Mouse (Mus musculus): ENCODE measurements at regions not wholly inside any gene's neighbourhood (a gene's known extent, or its start where the extent isn't known, plus 50 kb on each side); places are given as distances from the start of the nearest gene placed in this dataset.

GRCm38 (mm10) chr11:64599178-64599577 lies 162.7 kb upstream of the F930015N05Rik start:
- no peaks in the 10 kb centered on the region for H3K9me3 ChIP-seq (ENCODE audit: control insufficient read depth, low read length)
- H3K9ac ChIP-seq (ENCODE audit: low read depth, low read length) = no peak overlapping the region
- WGBS = 57% methylated on average over 3 of the region's 3 CpGs
- H3K27ac ChIP-seq (ENCODE audit: low read length) = no peak overlapping the region
- peaks cover 8% of the 10 kb centered on the region for H3K4me1 ChIP-seq (ENCODE audit: control insufficient read depth, insufficient read depth, low read length)
- H3K27me3 ChIP-seq (replicated peaks; ENCODE audit: control insufficient read depth, insufficient read depth, low read length) = no peaks in the 10 kb centered on the region
- H3K4me2 ChIP-seq (ENCODE audit: low read depth, low read length) = no peak overlapping the region
- H3K4me3 ChIP-seq (ENCODE audit: low read length) = no peak overlapping the region
- H3K36me3 ChIP-seq (ENCODE audit: control insufficient read depth, insufficient read depth, low read length) = no peaks in the 10 kb centered on the region
- ATAC-seq = no peak

- no peaks in the 10 kb centered on the region for H3K36me3 ChIP-seq (ENCODE audit: control insufficient read depth, insufficient read depth, low read length)
- peak; percentile 89 for ATAC-seq
- H3K27ac ChIP-seq (ENCODE audit: low read length) = peak overlapping the region; percentile 11; the same call in 1 of the 2 replicates
- H3K9me3 ChIP-seq (ENCODE audit: control insufficient read depth, low read length) = no peaks in the 10 kb centered on the region
- no peaks in the 10 kb centered on the region for H3K27me3 ChIP-seq (replicated peaks; ENCODE audit: control insufficient read depth, insufficient read depth, low read length)
- H3K4me2 ChIP-seq (ENCODE audit: low read depth, low read length) = no peak overlapping the region
- WGBS = 32% methylated on average over 10 of the region's 10 CpGs
- H3K4me3 ChIP-seq (ENCODE audit: low read length) = no peak overlapping the region
- no peak overlapping the region for H3K9ac ChIP-seq (ENCODE audit: low read depth, low read length)
- H3K4me1 ChIP-seq (ENCODE audit: control insufficient read depth, insufficient read depth, low read length) = peaks cover 8% of the 10 kb centered on the region
Measured at GRCm38 (mm10) chr11:64600201-64601102, 164.0 kb upstream of the F930015N05Rik start.

- WGBS = 83% methylated on average over 2 of the region's 2 CpGs
- H3K36me3 ChIP-seq (ENCODE audit: control insufficient read depth, insufficient read depth, low read length) = no peaks in the 10 kb centered on the region
- H3K9me3 ChIP-seq (ENCODE audit: control insufficient read depth, low read length) = no peaks in the 10 kb centered on the region
- no peak overlapping the region for H3K9ac ChIP-seq (ENCODE audit: low read depth, low read length)
- no peak overlapping the region for H3K4me3 ChIP-seq (ENCODE audit: low read length)
- H3K4me2 ChIP-seq (ENCODE audit: low read depth, low read length) = no peak overlapping the region
- H3K4me1 ChIP-seq (ENCODE audit: control insufficient read depth, insufficient read depth, low read length) = no peaks in the 10 kb centered on the region
- H3K27me3 ChIP-seq (replicated peaks; ENCODE audit: control insufficient read depth, insufficient read depth, low read length) = no peaks in the 10 kb centered on the region
- no peak overlapping the region for H3K27ac ChIP-seq (ENCODE audit: low read length)
- ATAC-seq = no peak
Measured at GRCm38 (mm10) chr11:64609043-64609442, 172.6 kb upstream of the F930015N05Rik start.

GRCm38 (mm10) chr11:64610724-64611123 lies 174.3 kb upstream of the F930015N05Rik start:
- no peak overlapping the region for H3K4me3 ChIP-seq (ENCODE audit: low read length)

GRCm38 (mm10) chr11:64615140-64615539 lies 178.7 kb upstream of the F930015N05Rik start:
- no peak overlapping the region for H3K4me2 ChIP-seq (ENCODE audit: low read depth, low read length)
- H3K36me3 ChIP-seq (ENCODE audit: control insufficient read depth, insufficient read depth, low read length) = no peaks in the 10 kb centered on the region
- H3K27ac ChIP-seq (ENCODE audit: low read length) = no peak overlapping the region
- H3K9me3 ChIP-seq (ENCODE audit: control insufficient read depth, low read length) = no peaks in the 10 kb centered on the region
- no peak overlapping the region for H3K9ac ChIP-seq (ENCODE audit: low read depth, low read length)
- 54% methylated on average over 1 of the region's 1 CpGs for WGBS
- no peaks in the 10 kb centered on the region for H3K27me3 ChIP-seq (replicated peaks; ENCODE audit: control insufficient read depth, insufficient read depth, low read length)
- ATAC-seq = no peak
- H3K4me3 ChIP-seq (ENCODE audit: low read length) = no peak overlapping the region
- H3K4me1 ChIP-seq (ENCODE audit: control insufficient read depth, insufficient read depth, low read length) = peaks cover 7% of the 10 kb centered on the region

More at GRCm38 (mm10) chr11:64610724-64611123, 174.3 kb upstream of the F930015N05Rik start:
- Histone ChIP-seq H3K4me1 (ENCODE audit: control insufficient read depth, insufficient read depth, low read length) (no peaks in the 10 kb centered on the region), H3K27me3 (replicated peaks; ENCODE audit: control insufficient read depth, insufficient read depth, low read length) (no peaks in the 10 kb centered on the region), H3K4me2 (ENCODE audit: low read depth, low read length) (no peak overlapping the region), H3K9me3 (ENCODE audit: control insufficient read depth, low read length) (no peaks in the 10 kb centered on the region), H3K36me3 (ENCODE audit: control insufficient read depth, insufficient read depth, low read length) (no peaks in the 10 kb centered on the region), H3K27ac (ENCODE audit: low read length) (no peak overlapping the region), H3K9ac (ENCODE audit: low read depth, low read length) (no peak overlapping the region)
- WGBS = 88% methylated on average over 3 of the region's 3 CpGs
- ATAC-seq = no peak

GRCm38 (mm10) chr11:64618631-64619385 lies 182.4 kb upstream of the F930015N05Rik start:
- no peak overlapping the region for H3K9ac ChIP-seq (ENCODE audit: low read depth, low read length)
- peaks cover 7% of the 10 kb centered on the region for H3K4me1 ChIP-seq (ENCODE audit: control insufficient read depth, insufficient read depth, low read length)
- WGBS = 41% methylated on average over 5 of the region's 5 CpGs
- no peak overlapping the region; the same call in 1 of the 2 replicates for H3K27ac ChIP-seq (ENCODE audit: low read length)
- H3K4me2 ChIP-seq (ENCODE audit: low read depth, low read length) = no peak overlapping the region
- no peaks in the 10 kb centered on the region for H3K36me3 ChIP-seq (ENCODE audit: control insufficient read depth, insufficient read depth, low read length)
- no peak for ATAC-seq
- H3K4me3 ChIP-seq (ENCODE audit: low read length) = no peak overlapping the region
- H3K27me3 ChIP-seq (replicated peaks; ENCODE audit: control insufficient read depth, insufficient read depth, low read length) = no peaks in the 10 kb centered on the region
- no peaks in the 10 kb centered on the region for H3K9me3 ChIP-seq (ENCODE audit: control insufficient read depth, low read length)

- 82% methylated on average over 7 of the region's 7 CpGs for WGBS
- Histone ChIP-seq H3K36me3 (ENCODE audit: control insufficient read depth, insufficient read depth, low read length) (no peaks in the 10 kb centered on the region), H3K4me3 (ENCODE audit: low read length) (no peak overlapping the region), H3K9me3 (ENCODE audit: control insufficient read depth, low read length) (no peaks in the 10 kb centered on the region), H3K27me3 (replicated peaks; ENCODE audit: control insufficient read depth, insufficient read depth, low read length) (no peaks in the 10 kb centered on the region), H3K4me1 (ENCODE audit: control insufficient read depth, insufficient read depth, low read length) (no peaks in the 10 kb centered on the region), H3K9ac (ENCODE audit: low read depth, low read length) (no peak overlapping the region), H3K4me2 (ENCODE audit: low read depth, low read length) (no peak overlapping the region), H3K27ac (ENCODE audit: low read length) (no peak overlapping the region)
- ATAC-seq = no peak
Measured at GRCm38 (mm10) chr11:64627180-64627579, 190.7 kb upstream of the F930015N05Rik start.

- H3K36me3 ChIP-seq (ENCODE audit: control insufficient read depth, insufficient read depth, low read length) = no peaks in the 10 kb centered on the region
- no peak overlapping the region for H3K4me2 ChIP-seq (ENCODE audit: low read depth, low read length)
- no peak overlapping the region for H3K9ac ChIP-seq (ENCODE audit: low read depth, low read length)
- 79% methylated on average over 4 of the region's 4 CpGs for WGBS
- no peaks in the 10 kb centered on the region for H3K4me1 ChIP-seq (ENCODE audit: control insufficient read depth, insufficient read depth, low read length)
- H3K27me3 ChIP-seq (replicated peaks; ENCODE audit: control insufficient read depth, insufficient read depth, low read length) = no peaks in the 10 kb centered on the region
- ATAC-seq = no peak
- no peak overlapping the region for H3K27ac ChIP-seq (ENCODE audit: low read length)
- H3K9me3 ChIP-seq (ENCODE audit: control insufficient read depth, low read length) = no peaks in the 10 kb centered on the region
- no peak overlapping the region for H3K4me3 ChIP-seq (ENCODE audit: low read length)
Measured at GRCm38 (mm10) chr11:64640947-64641346, 204.5 kb upstream of the F930015N05Rik start.

GRCm38 (mm10) chr11:64643171-64643570 lies 206.7 kb upstream of the F930015N05Rik start:
- H3K27ac ChIP-seq (ENCODE audit: low read length) = no peak overlapping the region
- WGBS = 60% methylated on average over 5 of the region's 5 CpGs
- no peaks in the 10 kb centered on the region for H3K27me3 ChIP-seq (replicated peaks; ENCODE audit: control insufficient read depth, insufficient read depth, low read length)
- H3K4me3 ChIP-seq (ENCODE audit: low read length) = no peak overlapping the region
- H3K9ac ChIP-seq (ENCODE audit: low read depth, low read length) = no peak overlapping the region
- no peaks in the 10 kb centered on the region for H3K4me1 ChIP-seq (ENCODE audit: control insufficient read depth, insufficient read depth, low read length)
- ATAC-seq = no peak
- no peak overlapping the region for H3K4me2 ChIP-seq (ENCODE audit: low read depth, low read length)
- H3K36me3 ChIP-seq (ENCODE audit: control insufficient read depth, insufficient read depth, low read length) = no peaks in the 10 kb centered on the region
- no peaks in the 10 kb centered on the region for H3K9me3 ChIP-seq (ENCODE audit: control insufficient read depth, low read length)
